Mouse (Mus musculus): ENCODE measurements around the gene Chst14. TPM values are rescaled to one million over a fixed set of nuclear protein-coding genes. Genes with fewer than 3 reads are reported as not detected.
A peak's percentile ranks its signal among the peaks of the same experiment; 100 is the strongest.

Chst14 gene
- total and polyA plus RNA-seq, 3 experiments: 4.7 to 8.4 (median 5.1) TPM

DNA sequence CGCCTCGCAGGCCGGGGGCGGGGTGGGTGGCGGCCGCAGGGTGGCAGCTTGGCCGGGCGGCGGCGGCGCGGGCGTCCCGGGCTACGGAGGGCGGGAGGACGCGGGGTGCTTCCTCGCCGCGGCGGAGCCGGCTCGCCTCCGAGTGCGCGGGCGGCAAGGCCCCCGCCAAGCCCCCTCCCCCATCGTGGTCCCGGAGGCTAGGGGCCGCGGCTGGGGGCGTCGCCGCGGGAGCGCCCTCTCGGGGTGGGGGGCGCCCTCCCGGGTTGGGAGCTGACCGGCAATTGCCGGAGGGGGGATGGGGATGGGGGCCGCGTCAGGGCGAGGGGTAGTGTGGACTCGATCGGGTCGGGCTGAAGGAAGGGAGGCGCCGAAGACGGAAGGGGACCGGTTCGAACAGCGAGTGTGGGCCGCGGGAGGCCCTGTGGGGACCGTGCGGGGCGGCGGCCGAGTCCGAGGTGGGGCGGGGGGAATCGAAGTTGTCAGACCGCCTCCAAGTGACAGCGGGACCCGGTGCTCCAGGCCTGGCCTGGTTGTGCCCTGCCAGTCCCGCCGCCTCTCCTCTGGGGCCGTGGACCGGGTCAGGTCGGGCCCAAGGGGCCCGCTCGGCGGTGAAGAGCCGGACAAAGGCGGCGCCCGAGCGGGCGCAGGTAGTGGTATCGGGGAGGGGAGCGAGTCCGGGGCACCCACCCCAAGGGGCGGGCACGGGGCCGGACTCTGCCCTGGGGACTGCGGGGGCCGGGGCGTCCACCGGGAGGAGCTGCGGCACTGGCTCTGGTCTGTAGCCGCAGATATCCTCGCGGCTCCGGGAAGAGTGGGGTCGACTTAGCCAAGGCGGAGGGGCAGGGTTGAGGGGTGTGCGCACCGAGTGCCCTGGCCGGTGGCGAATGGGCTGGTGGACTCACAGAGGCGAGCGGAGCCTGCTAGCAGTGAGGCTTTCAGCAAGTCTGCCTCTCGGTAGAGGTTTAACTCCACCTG is 24.0 kb upstream of the Chst14 start:
- peaks cover 19% of the 10 kb centered on the region for H3K27me3 ChIP-seq (replicated peaks)
- dilution Hi-C loops (cut with MboI; ENCODE audit: extremely low pct_ligation_motif_present, extremely low pct_unique_long_range_greater_than_20kb, low sequenced_read_pairs): no loop called here

DNA sequence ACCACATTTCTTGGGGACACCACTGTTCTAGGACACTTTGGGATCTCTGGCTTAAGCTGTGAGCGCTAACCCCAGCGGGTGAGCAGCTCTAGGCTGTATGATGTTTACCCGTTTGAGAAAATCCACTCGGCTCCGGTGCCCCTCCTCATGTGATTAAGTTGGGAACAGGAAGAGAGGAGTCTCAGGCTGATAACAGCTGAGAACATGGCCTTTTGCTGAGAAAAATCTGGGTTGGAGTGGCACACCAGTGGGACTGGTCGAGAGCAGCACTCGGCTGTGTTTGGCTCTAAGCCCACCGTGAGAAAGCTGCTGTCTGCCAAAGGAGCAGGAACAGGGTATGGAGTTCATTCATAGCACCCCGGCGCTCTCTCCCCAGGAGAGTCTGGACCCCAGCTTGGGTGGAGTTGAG is 23.0 kb upstream of the Chst14 start:
- Histone ChIP-seq H3K9ac (ENCODE audit: insufficient read depth, low read depth) (peak overlapping the region; percentile 87), H3K27me3 (replicated peaks) (peaks cover 17% of the 10 kb centered on the region), H3K4me1 (ENCODE audit: control insufficient read depth in 1 of 2, insufficient read depth in 2 of 2) (peaks cover 7 to 55% of the 10 kb centered on the region in 2 experiments), H3K27ac (ENCODE audit: insufficient read depth, low read depth) (peak overlapping the region; percentile 98), H3K79me2 (replicated peaks; ENCODE audit: control insufficient read depth, extremely low read depth, insufficient read depth, poor library complexity, severe bottlenecking) (peaks cover 61% of the 10 kb centered on the region), H3K36me3 (replicated peaks in 1 of 2; ENCODE audit: control insufficient read depth in 1 of 2, insufficient read depth in 1 of 2, low read length in 1 of 2) (no peaks in the 10 kb centered on the region), H3K9me3 (replicated peaks; ENCODE audit: low read length) (no peaks in the 10 kb centered on the region), H3K4me2 (ENCODE audit: insufficient read depth, low read depth, poor library complexity, severe bottlenecking) (peak overlapping the region; percentile 94), H3K4me3 (replicated peaks in 1 of 3; ENCODE audit: low read depth in 2 of 3, low read length in 2 of 3, poor library complexity in 1 of 3) (peak overlapping the region; percentile 71 to 92 (median 87))
- dilution Hi-C loops (cut with MboI; ENCODE audit: extremely low pct_ligation_motif_present, extremely low pct_unique_long_range_greater_than_20kb, low sequenced_read_pairs): no loop called here
- no peak for TF ChIP-seq SMC3 (IDR thresholded peaks at IDR 0.05; ENCODE audit: low read depth, low read length)
- 0 out of 2 replicates have a peak, but pooled peaks have one; percentile 15 for TF ChIP-seq MAZ (IDR thresholded peaks at IDR 0.05; ENCODE audit: low read depth, low read length)
- TF ChIP-seq ELF1 (IDR thresholded peaks at IDR 0.05; ENCODE audit: low read depth, low read length): 0 out of 2 replicates have a peak, but pooled peaks have one; percentile 13
- in situ Hi-C loops (cut with MboI; ENCODE audit: low pct_ligation_motif_present, low pct_unique_long_range_greater_than_20kb, low sequenced_read_pairs): no loop called here
- no peak for DNase-seq (ENCODE audit: extremely low read depth)

More for the DNA sequence above, 24.0 kb upstream of the Chst14 start:
- no peaks in the 10 kb centered on the region for H3K9me3 ChIP-seq (replicated peaks; ENCODE audit: low read length)
- H3K9ac ChIP-seq (ENCODE audit: insufficient read depth, low read depth): peak overlapping the region; percentile 87
- in situ Hi-C loops (cut with MboI; ENCODE audit: low pct_ligation_motif_present, low pct_unique_long_range_greater_than_20kb, low sequenced_read_pairs): no loop called here
- peaks cover 51% of the 10 kb centered on the region for H3K79me2 ChIP-seq (replicated peaks; ENCODE audit: control insufficient read depth, extremely low read depth, insufficient read depth, poor library complexity, severe bottlenecking)
- H3K4me2 ChIP-seq (ENCODE audit: insufficient read depth, low read depth, poor library complexity, severe bottlenecking): peak overlapping the region; percentile 94; the same call in 1 of the 2 replicates
- H3K4me1 ChIP-seq (ENCODE audit: control insufficient read depth in 1 of 2, insufficient read depth in 2 of 2): peaks cover 8 to 56% of the 10 kb centered on the region in 2 experiments
- peak overlapping the region; percentile 98 for H3K27ac ChIP-seq (ENCODE audit: insufficient read depth, low read depth)
- DNase-seq (ENCODE audit: extremely low read depth): no peak
- peak overlapping the region; percentile 71 to 92 (median 87) for H3K4me3 ChIP-seq (replicated peaks in 1 of 3; ENCODE audit: low read depth in 2 of 3, low read length in 2 of 3, poor library complexity in 1 of 3)
- no peaks in the 10 kb centered on the region for H3K36me3 ChIP-seq (replicated peaks in 1 of 2; ENCODE audit: control insufficient read depth in 1 of 2, insufficient read depth in 1 of 2, low read length in 1 of 2)
- TF ChIP-seq POLR2A (IDR thresholded peaks at IDR 0.05; ENCODE audit: low read depth, low read length) (peak; percentile 29; the same call in 1 of the 2 replicates), GABPA (IDR thresholded peaks at IDR 0.05; ENCODE audit: insufficient replicate concordance, low read depth, low read length) (no peak), ZMIZ1 (IDR thresholded peaks at IDR 0.05; ENCODE audit: low read depth, low read length) (no peak), USF2 (conservative IDR thresholded peaks at IDR 0.05; ENCODE audit: low read depth, low read length) (no peak), EP300 (IDR thresholded peaks at IDR 0.05; ENCODE audit: low read length) (no peak), MXI1 (IDR thresholded peaks at IDR 0.05; ENCODE audit: low read depth, low read length) (0 out of 2 replicates have a peak, but pooled peaks have one; percentile 21), USF1 (IDR thresholded peaks at IDR 0.05; ENCODE audit: low read depth, low read length) (no peak), NRF1 (IDR thresholded peaks at IDR 0.05; ENCODE audit: low read depth, low read length) (no peak), JUN (IDR thresholded peaks at IDR 0.05; ENCODE audit: insufficient read depth, low read depth, low read length) (no peak), NELFE (IDR thresholded peaks at IDR 0.05; ENCODE audit: low read depth, low read length) (no peak), ZC3H11A (IDR thresholded peaks at IDR 0.05; ENCODE audit: low read depth, low read length) (no peak), E2F4 (IDR thresholded peaks at IDR 0.05; ENCODE audit: insufficient replicate concordance, low read depth, low read length) (no peak), MYC (IDR thresholded peaks at IDR 0.05; ENCODE audit: low read depth, low read length) (no peak), HCFC1 (IDR thresholded peaks at IDR 0.05; ENCODE audit: low read depth, low read length) (no peak), SIN3A (IDR thresholded peaks at IDR 0.05; ENCODE audit: low read length) (peak; percentile 52; the same call in 1 of the 2 replicates), SMC3 (IDR thresholded peaks at IDR 0.05; ENCODE audit: low read depth, low read length) (peak; percentile 48), MAZ (IDR thresholded peaks at IDR 0.05; ENCODE audit: low read depth, low read length) (no peak), RAD21 (IDR thresholded peaks at IDR 0.05; ENCODE audit: low read depth, low read length) (peak; percentile 32), MAFK (IDR thresholded peaks at IDR 0.05; ENCODE audit: insufficient replicate concordance, low read length) (no peak), UBTF (IDR thresholded peaks at IDR 0.05; ENCODE audit: low read depth, low read length) (peak; percentile 82), POLR2AphosphoS2 (IDR thresholded peaks at IDR 0.05; ENCODE audit: low read depth, low read length) (no peak), KAT2A (IDR thresholded peaks at IDR 0.05; ENCODE audit: insufficient replicate concordance, low read length) (no peak), TCF12 (IDR thresholded peaks at IDR 0.05; ENCODE audit: low read depth, low read length) (no peak), BHLHE40 (IDR thresholded peaks at IDR 0.05; ENCODE audit: low read depth, low read length) (no peak), MAX (IDR thresholded peaks at IDR 0.05; ENCODE audit: low read length) (no peak), PAX5 (IDR thresholded peaks at IDR 0.05; ENCODE audit: low read length) (no peak), RCOR1 (conservative IDR thresholded peaks at IDR 0.05; ENCODE audit: low read depth, low read length) (no peak), TBP (conservative IDR thresholded peaks at IDR 0.05; ENCODE audit: low read depth, low read length) (no peak), CTCF (conservative IDR thresholded peaks at IDR 0.05 in 1 of 2, IDR thresholded peaks at IDR 0.05 in 1 of 2; ENCODE audit: low read depth in 2 of 2, low read length in 2 of 2) (peak in 1 of 2 experiments; percentile 49; a peak in 2 of 4 replicates), ETS1 (conservative IDR thresholded peaks at IDR 0.05; ENCODE audit: low read depth, low read length) (no peak), CHD1 (IDR thresholded peaks at IDR 0.05; ENCODE audit: low read depth, low read length) (no peak), JUND (conservative IDR thresholded peaks at IDR 0.05; ENCODE audit: low read depth, low read length) (no peak), ELF1 (IDR thresholded peaks at IDR 0.05; ENCODE audit: low read depth, low read length) (peak; percentile 27; the same call in 1 of the 2 replicates), IRF4 (IDR thresholded peaks at IDR 0.05; ENCODE audit: low read depth, low read length) (0 out of 2 replicates have a peak, but pooled peaks have one; percentile 36), MEF2A (IDR thresholded peaks at IDR 0.05; ENCODE audit: borderline replicate concordance, low read depth, low read length) (no peak), ZNF384 (IDR thresholded peaks at IDR 0.05; ENCODE audit: low read depth, low read length) (no peak), CHD2 (IDR thresholded peaks at IDR 0.05; ENCODE audit: low read length) (no peak), ZKSCAN1 (IDR thresholded peaks at IDR 0.05; ENCODE audit: borderline replicate concordance, low read depth, low read length) (no peak)

Data from CH12.LX (cell line).